Mouse (Mus musculus) MEL (cell line): ENCODE measurements around the gene Ltbp2. TPM values are rescaled to one million over a fixed set of nuclear protein-coding genes. Genes with fewer than 3 reads are reported as not detected.

Source experiments
- DNase-seq: peaks from one replicate; pipeline ENCODE4 v3.0.0; 2011; ENCODE audit warnings: low read depth, low spot score
- H3K27ac ChIP-seq: 2 replicates; pipeline ENCODE4 v1.5.1; 2012; ENCODE audit warnings: low read depth, mild to moderate bottlenecking, control low read depth, low read length, moderate library complexity; ENCODE audit not compliant: control insufficient read depth
- H3K27me3 ChIP-seq, 2 experiments: fragments of 150-350 bp in 1 of 2; sonication (generic) in 1 of 2; 2 replicates each; pipeline ENCODE4 v1.6.1; 2012; ENCODE audit warnings: low read length in 2 of 2, mild to moderate bottlenecking in 2 of 2, improper control_type of control experiment in 1 of 2, moderate library complexity in 1 of 2; ENCODE audit not compliant: insufficient read depth in 2 of 2, control insufficient read depth in 1 of 2
- H3K36me3 ChIP-seq, 2 experiments: 2 replicates each; pipeline ENCODE4 v1.6.1; 2012 to 2014; ENCODE audit warnings: low read length in 2 of 2, improper control_type of control experiment in 1 of 2, inconsistent platforms in 1 of 2, mild to moderate bottlenecking in 1 of 2; ENCODE audit not compliant: insufficient read depth in 2 of 2, control insufficient read depth in 1 of 2
- H3K4me1 ChIP-seq, 2 experiments: fragments of 150-350 bp in 1 of 2; sonication (generic) in 1 of 2; 2 replicates each; pipeline ENCODE4 v1.6.1; 2012; ENCODE audit warnings: low read length in 2 of 2, improper control_type of control experiment in 1 of 2, mild to moderate bottlenecking in 1 of 2; ENCODE audit not compliant: insufficient read depth in 2 of 2, control insufficient read depth in 1 of 2
- H3K4me3 ChIP-seq, 2 experiments: fragments of 150-350 bp in 1 of 2; sonication (generic) in 1 of 2; 2 replicates each; pipeline ENCODE4 v1.5.1; 2012; ENCODE audit warnings: low read depth in 2 of 2, low read length in 2 of 2, mild to moderate bottlenecking in 2 of 2, moderate library complexity in 2 of 2, control low read depth in 1 of 2, improper control_type of control experiment in 1 of 2; ENCODE audit not compliant: control insufficient read depth in 1 of 2, insufficient read depth in 1 of 2
- H3K79me2 ChIP-seq: 2 replicates; pipeline ENCODE4 v1.6.1; 2012; ENCODE audit warnings: mild to moderate bottlenecking, low read length, moderate library complexity; ENCODE audit not compliant: control insufficient read depth, poor library complexity, insufficient read depth
- H3K9ac ChIP-seq: 2 replicates; pipeline ENCODE4 v1.6.1; 2012; ENCODE audit warnings: low read depth, mild to moderate bottlenecking, control low read depth, low read length, moderate library complexity; ENCODE audit not compliant: control insufficient read depth, poor library complexity, severe bottlenecking
- H3K9me3 ChIP-seq: fragments of 150-350 bp; sonication (generic); replicated peaks from 2 replicates; pipeline ENCODE4 v1.6.1; 2012; ENCODE audit warnings: mild to moderate bottlenecking, low read length, improper control_type of control experiment, moderate library complexity; ENCODE audit not compliant: insufficient read depth
- BHLHE40 ChIP-seq: IDR thresholded peaks from 2 replicates; pipeline ENCODE4 v1.6.1; 2012; ENCODE audit warnings: low read depth, mild to moderate bottlenecking, inconsistent platforms, low read length, improper control_type of control experiment, borderline replicate concordance
- CHD2 ChIP-seq: IDR thresholded peaks from 2 replicates; pipeline ENCODE4 v1.6.1; 2011; ENCODE audit warnings: low read length, improper control_type of control experiment
- CTCF ChIP-seq, 3 experiments: IDR thresholded peaks in 2 of 3; conservative IDR thresholded peaks in 1 of 3; 2 replicates each; pipeline ENCODE4 v1.5.1; 2011 to 2012; ENCODE audit warnings: low read length in 3 of 3, low read depth in 2 of 3, mild to moderate bottlenecking in 2 of 3, improper control_type of control experiment in 1 of 3, inconsistent platforms in 1 of 3, mixed read lengths in 1 of 3, moderate library complexity in 1 of 3; ENCODE audit not compliant: control insufficient read depth in 1 of 3, insufficient read depth in 1 of 3, poor library complexity in 1 of 3, severe bottlenecking in 1 of 3
- E2F4 ChIP-seq: IDR thresholded peaks from 2 replicates; pipeline ENCODE4 v1.6.1; 2011; ENCODE audit warnings: low read depth, low read length, improper control_type of control experiment, borderline replicate concordance
- EP300 ChIP-seq, 2 experiments: IDR thresholded peaks; 2 replicates each; pipeline ENCODE4 v1.6.1; 2011; ENCODE audit warnings: improper control_type of control experiment in 2 of 2, low read length in 2 of 2, low read depth in 1 of 2, mild to moderate bottlenecking in 1 of 2
- GABPA ChIP-seq: IDR thresholded peaks from 2 replicates; pipeline ENCODE4 v1.6.1; 2012; ENCODE audit warnings: low read depth, mild to moderate bottlenecking, inconsistent platforms, low read length, improper control_type of control experiment, moderate library complexity
- GATA1 ChIP-seq: IDR thresholded peaks from 2 replicates; pipeline ENCODE4 v1.6.1; 2011; ENCODE audit warnings: low read depth, low read length, improper control_type of control experiment
- HCFC1 ChIP-seq: IDR thresholded peaks from 2 replicates; pipeline ENCODE4 v1.6.1; 2012; ENCODE audit warnings: low read depth, mild to moderate bottlenecking, inconsistent platforms, low read length, improper control_type of control experiment, moderate library complexity
- JUND ChIP-seq: IDR thresholded peaks from 2 replicates; pipeline ENCODE4 v1.6.1; 2011; ENCODE audit warnings: low read depth, mild to moderate bottlenecking, improper control_type of control experiment, low read length
- NELFE ChIP-seq: IDR thresholded peaks from 2 replicates; pipeline ENCODE4 v1.6.1; 2011; ENCODE audit warnings: low read depth, low read length, improper control_type of control experiment
- NRF1 ChIP-seq: IDR thresholded peaks from 2 replicates; pipeline ENCODE4 v1.6.1; 2014; ENCODE audit warnings: low read depth, mild to moderate bottlenecking, inconsistent platforms, low read length, improper control_type of control experiment, moderate library complexity; ENCODE audit not compliant: poor library complexity, insufficient read depth, severe bottlenecking
- POLR2A ChIP-seq, 2 experiments: IDR thresholded peaks; 2 replicates each; pipeline ENCODE4 v1.6.1; 2011 to 2012; ENCODE audit warnings: low read length in 2 of 2, mild to moderate bottlenecking in 2 of 2, control low read depth in 1 of 2, improper control_type of control experiment in 1 of 2, low read depth in 1 of 2, moderate library complexity in 1 of 2; ENCODE audit not compliant: control insufficient read depth in 1 of 2, insufficient read depth in 1 of 2, poor library complexity in 1 of 2
- POLR2AphosphoS2 ChIP-seq: IDR thresholded peaks from 2 replicates; pipeline ENCODE4 v1.6.1; 2011; ENCODE audit warnings: low read length, improper control_type of control experiment
- RAD21 ChIP-seq: IDR thresholded peaks from 2 replicates; pipeline ENCODE4 v1.6.1; 2011; ENCODE audit warnings: mild to moderate bottlenecking, low read depth, low read length, improper control_type of control experiment
- TBP ChIP-seq: IDR thresholded peaks from 2 replicates; pipeline ENCODE4 v1.8.0; 2011; ENCODE audit warnings: low read depth, low read length, improper control_type of control experiment
- TCF12 ChIP-seq: IDR thresholded peaks from 2 replicates; pipeline ENCODE4 v1.6.1; 2014; ENCODE audit warnings: low read depth, mild to moderate bottlenecking, inconsistent platforms, low read length, improper control_type of control experiment, moderate library complexity
- USF1 ChIP-seq: IDR thresholded peaks from 2 replicates; pipeline ENCODE4 v1.6.1; 2014; ENCODE audit warnings: low read depth, mild to moderate bottlenecking, inconsistent platforms, low read length, improper control_type of control experiment, moderate library complexity
- ZKSCAN1 ChIP-seq: IDR thresholded peaks from 2 replicates; pipeline ENCODE4 v1.6.1; 2012; ENCODE audit warnings: low read depth, mild to moderate bottlenecking, inconsistent platforms, low read length, improper control_type of control experiment, moderate library complexity
- ZMIZ1 ChIP-seq: IDR thresholded peaks from 2 replicates; pipeline ENCODE4 v1.6.1; 2012; ENCODE audit warnings: low read depth, mild to moderate bottlenecking, inconsistent platforms, low read length, improper control_type of control experiment, moderate library complexity
- polyA plus RNA-seq, 2 experiments: library from polyadenylated mRNA; stranded (reverse) in 1 of 2; unstranded in 1 of 2; fragments of >175 nt in 1 of 2; fragments of >200 nt in 1 of 2; gene quantifications; 2 replicates each; pipeline versions ENCODE4 v1.2.1 to v1.2.4; 2012; ENCODE audit warnings: low replicate concordance in 2 of 2, low read depth in 1 of 2; ENCODE audit not compliant: insufficient read length in 2 of 2, insufficient read depth in 1 of 2, missing spikeins in 1 of 2
- total RNA-seq: library from RNA; depleted of rRNA; stranded (reverse); fragments of 300-350 nt; gene quantifications from 2 replicates; pipeline ENCODE4 v1.2.3, GENCODE M21; 2012

The Ltbp2 gene
- total and polyA plus RNA-seq, 3 experiments, result 0.01 to 0.08 TPM; not detected in 1

GRCm38 (mm10) chr12:84818496-84818895, 57.8 kb downstream of the Ltbp2 start:
- TF ChIP-seq CTCF (IDR thresholded peaks at IDR 0.05 in 2 of 3, conservative IDR thresholded peaks at IDR 0.05 in 1 of 3; ENCODE audit: control insufficient read depth in 1 of 3, insufficient read depth in 1 of 3, low read depth in 2 of 3, low read length in 3 of 3, poor library complexity in 1 of 3, severe bottlenecking in 1 of 3) (peak; percentile 29 to 41 (median 40); a peak in 5 of 6 replicates), TBP (no peak), RAD21 (peak; percentile 7; the same call in 1 of the 2 replicates), NRF1 (no peak), JUND (no peak), NELFE (no peak), BHLHE40 (no peak), POLR2AphosphoS2 (no peak), ZKSCAN1 (no peak), USF1 (0 out of 2 replicates have a peak, but pooled peaks have one; percentile 6), CHD2 (no peak), EP300 (IDR thresholded peaks at IDR 0.05; ENCODE audit: low read depth in 1 of 2, low read length in 2 of 2) (no peak), GABPA (no peak)
- TF ChIP-seq, all 39 proteins: peak for 3
- H3K79me2 ChIP-seq, result no peaks in the 10 kb centered on the region
- no peak overlapping the region for H3K4me3 ChIP-seq
- H3K4me1 ChIP-seq, result peaks cover 3 to 4% of the 10 kb centered on the region in 2 experiments; a peak in 3 of 4 replicates
- H3K9me3 ChIP-seq, result no peaks in the 10 kb centered on the region
- DNase-seq, result peak; percentile 25
- H3K9ac ChIP-seq, result no peak overlapping the region
- H3K27me3 ChIP-seq, result peaks cover 0 to 1% of the 10 kb centered on the region in 2 experiments; a peak in 2 of 4 replicates
- no peak overlapping the region for H3K27ac ChIP-seq
- H3K36me3 ChIP-seq, result no peaks in the 10 kb centered on the region; a peak in 2 of 4 replicates

GRCm38 (mm10) chr12:84814663-84815325, 61.5 kb downstream of the Ltbp2 start:
- Histone ChIP-seq H3K9ac (no peak overlapping the region), H3K27ac (no peak overlapping the region), H3K79me2 (no peaks in the 10 kb centered on the region), H3K9me3 (no peaks in the 10 kb centered on the region), H3K4me3 (no peak overlapping the region), H3K4me1 (peaks cover 3 to 4% of the 10 kb centered on the region in 2 experiments; a peak in 3 of 4 replicates), H3K27me3 (no peaks in the 10 kb centered on the region; a peak in 1 of 4 replicates), H3K36me3 (no peaks in the 10 kb centered on the region; a peak in 2 of 4 replicates)
- TF ChIP-seq BHLHE40 (no peak), GATA1 (no peak), HCFC1 (no peak), NELFE (no peak), E2F4 (no peak), POLR2A (IDR thresholded peaks at IDR 0.05; ENCODE audit: control insufficient read depth in 1 of 2, insufficient read depth in 1 of 2, low read depth in 1 of 2, low read length in 2 of 2, poor library complexity in 1 of 2) (no peak), CTCF (IDR thresholded peaks at IDR 0.05 in 2 of 3, conservative IDR thresholded peaks at IDR 0.05 in 1 of 3; ENCODE audit: control insufficient read depth in 1 of 3, insufficient read depth in 1 of 3, low read depth in 2 of 3, low read length in 3 of 3, poor library complexity in 1 of 3, severe bottlenecking in 1 of 3) (no peak), ZMIZ1 (no peak), POLR2AphosphoS2 (no peak), EP300 (IDR thresholded peaks at IDR 0.05; ENCODE audit: low read depth in 1 of 2, low read length in 2 of 2) (no peak), TCF12 (no peak)
- no peak for DNase-seq
